Mouse (Mus musculus): ENCODE measurements at regions not wholly inside any gene's neighbourhood (a gene's known extent, or its start where the extent isn't known, plus 50 kb on each side); places are given as distances from the start of the nearest gene placed in this dataset.

- no peak for DNase-seq (ENCODE audit: low spot score)
These were observed 895.0 kb upstream of the Fat3 start for GRCm38 (mm10) chr9:17396056-17396455.

- peak; percentile 31 for DNase-seq (ENCODE audit: low spot score)
These were observed 892.0 kb upstream of the Fat3 start for GRCm38 (mm10) chr9:17393061-17393460.
